Mouse (Mus musculus): Measurements from ENCODE around the gene Ap2a1.
A peak's percentile ranks its signal among the peaks of the same experiment; 100 is the strongest.

Gene Ap2a1

GRCm38 (mm10) chr7:44915314-44915713 is 14.0 kb downstream of the Ap2a1 start:
- no peaks in the 10 kb centered on the region for H3K9me3 ChIP-seq (ENCODE audit: low read length)
- H3K27me3 ChIP-seq (ENCODE audit: insufficient read depth, low read length) = no peaks in the 10 kb centered on the region
- TF ChIP-seq POU5F1 (IDR thresholded peaks at IDR 0.05; ENCODE audit: borderline replicate concordance, low read length) (no peak), CTCF (conservative IDR thresholded peaks at IDR 0.05; ENCODE audit: low read length) (no peak), NANOG (IDR thresholded peaks at IDR 0.05; ENCODE audit: borderline replicate concordance, low read length) (no peak)
- peaks cover 69% of the 10 kb centered on the region for H3K4me1 ChIP-seq (replicated peaks; ENCODE audit: low read depth, low read length)
- peaks cover 82% of the 10 kb centered on the region for H3K36me3 ChIP-seq (ENCODE audit: insufficient read depth, low read length)
- no peak overlapping the region for H3K4me3 ChIP-seq (replicated peaks; ENCODE audit: low read length)

GRCm38 (mm10) chr7:44914396-44914795 is 14.9 kb downstream of the Ap2a1 start:
- no peak overlapping the region for H3K4me3 ChIP-seq (replicated peaks; ENCODE audit: low read length)
- H3K4me1 ChIP-seq (replicated peaks; ENCODE audit: low read depth, low read length) = peaks cover 77% of the 10 kb centered on the region
- H3K9me3 ChIP-seq (ENCODE audit: low read length) = no peaks in the 10 kb centered on the region
- no peaks in the 10 kb centered on the region for H3K27me3 ChIP-seq (ENCODE audit: insufficient read depth, low read length)
- peaks cover 85% of the 10 kb centered on the region for H3K36me3 ChIP-seq (ENCODE audit: insufficient read depth, low read length)
- TF ChIP-seq CTCF (conservative IDR thresholded peaks at IDR 0.05; ENCODE audit: low read length) (no peak), POU5F1 (IDR thresholded peaks at IDR 0.05; ENCODE audit: borderline replicate concordance, low read length) (no peak), NANOG (IDR thresholded peaks at IDR 0.05; ENCODE audit: borderline replicate concordance, low read length) (no peak)

GRCm38 (mm10) chr7:44908706-44909476 is 20.4 kb downstream of the Ap2a1 start:
- TF ChIP-seq NANOG (IDR thresholded peaks at IDR 0.05; ENCODE audit: borderline replicate concordance, low read length) (no peak), CTCF (conservative IDR thresholded peaks at IDR 0.05; ENCODE audit: low read length) (no peak), POU5F1 (IDR thresholded peaks at IDR 0.05; ENCODE audit: borderline replicate concordance, low read length) (no peak)
- H3K27me3 ChIP-seq (ENCODE audit: insufficient read depth, low read length) = no peaks in the 10 kb centered on the region

GRCm38 (mm10) chr7:44905430-44905829 is 23.9 kb downstream of the Ap2a1 start:
- peaks cover 65% of the 10 kb centered on the region for H3K4me1 ChIP-seq (replicated peaks; ENCODE audit: low read depth, low read length)
- TF ChIP-seq NANOG (IDR thresholded peaks at IDR 0.05; ENCODE audit: borderline replicate concordance, low read length) (no peak), POU5F1 (IDR thresholded peaks at IDR 0.05; ENCODE audit: borderline replicate concordance, low read length) (no peak), CTCF (conservative IDR thresholded peaks at IDR 0.05; ENCODE audit: low read length) (no peak)
- no peaks in the 10 kb centered on the region for H3K27me3 ChIP-seq (ENCODE audit: insufficient read depth, low read length)
- H3K36me3 ChIP-seq (ENCODE audit: insufficient read depth, low read length) = peaks cover 98% of the 10 kb centered on the region
- H3K9me3 ChIP-seq (ENCODE audit: low read length) = no peaks in the 10 kb centered on the region
- no peak overlapping the region for H3K4me3 ChIP-seq (replicated peaks; ENCODE audit: low read length)

More at GRCm38 (mm10) chr7:44908706-44909476, 20.4 kb downstream of the Ap2a1 start:
- Histone ChIP-seq H3K9me3 (ENCODE audit: low read length) (no peaks in the 10 kb centered on the region), H3K4me1 (replicated peaks; ENCODE audit: low read depth, low read length) (peaks cover 60% of the 10 kb centered on the region), H3K4me3 (replicated peaks; ENCODE audit: low read length) (no peak overlapping the region), H3K36me3 (ENCODE audit: insufficient read depth, low read length) (peaks cover 100% of the 10 kb centered on the region)

- Histone ChIP-seq H3K27me3 (ENCODE audit: insufficient read depth, low read length) (no peaks in the 10 kb centered on the region), H3K36me3 (ENCODE audit: insufficient read depth, low read length) (peaks cover 81% of the 10 kb centered on the region), H3K4me3 (replicated peaks; ENCODE audit: low read length) (peak overlapping the region; percentile 67), H3K9me3 (ENCODE audit: low read length) (no peaks in the 10 kb centered on the region), H3K4me1 (replicated peaks; ENCODE audit: low read depth, low read length) (peaks cover 78% of the 10 kb centered on the region)
- no peak for TF ChIP-seq NANOG (IDR thresholded peaks at IDR 0.05; ENCODE audit: borderline replicate concordance, low read length)
Observed at GRCm38 (mm10) chr7:44901230-44901722, 28.0 kb downstream of the Ap2a1 start.

GRCm38 (mm10) chr7:44900632-44901031 is 28.7 kb downstream of the Ap2a1 start:
- no peaks in the 10 kb centered on the region for H3K9me3 ChIP-seq (ENCODE audit: low read length)

GRCm38 (mm10) chr7:44898607-44899006 is 30.7 kb downstream of the Ap2a1 start:
- TF ChIP-seq NANOG (IDR thresholded peaks at IDR 0.05; ENCODE audit: borderline replicate concordance, low read length) (no peak), POU5F1 (IDR thresholded peaks at IDR 0.05; ENCODE audit: borderline replicate concordance, low read length) (no peak), CTCF (conservative IDR thresholded peaks at IDR 0.05; ENCODE audit: low read length) (no peak)
- peaks cover 77% of the 10 kb centered on the region for H3K4me1 ChIP-seq (replicated peaks; ENCODE audit: low read depth, low read length)
- no peaks in the 10 kb centered on the region for H3K9me3 ChIP-seq (ENCODE audit: low read length)

More at GRCm38 (mm10) chr7:44900632-44901031, 28.7 kb downstream of the Ap2a1 start:
- Histone ChIP-seq H3K27me3 (ENCODE audit: insufficient read depth, low read length) (no peaks in the 10 kb centered on the region), H3K36me3 (ENCODE audit: insufficient read depth, low read length) (peaks cover 75% of the 10 kb centered on the region), H3K4me1 (replicated peaks; ENCODE audit: low read depth, low read length) (peaks cover 78% of the 10 kb centered on the region), H3K4me3 (replicated peaks; ENCODE audit: low read length) (no peak overlapping the region)
- TF ChIP-seq POU5F1 (IDR thresholded peaks at IDR 0.05; ENCODE audit: borderline replicate concordance, low read length) (no peak), NANOG (IDR thresholded peaks at IDR 0.05; ENCODE audit: borderline replicate concordance, low read length) (no peak), CTCF (conservative IDR thresholded peaks at IDR 0.05; ENCODE audit: low read length) (no peak)

GRCm38 (mm10) chr7:44896499-44896898 is 32.8 kb downstream of the Ap2a1 start:
- TF ChIP-seq NANOG (IDR thresholded peaks at IDR 0.05; ENCODE audit: borderline replicate concordance, low read length) = no peak
- TF ChIP-seq POU5F1 (IDR thresholded peaks at IDR 0.05; ENCODE audit: borderline replicate concordance, low read length) = no peak
- TF ChIP-seq CTCF (conservative IDR thresholded peaks at IDR 0.05; ENCODE audit: low read length) = no peak
- Histone ChIP-seq H3K4me1 (replicated peaks; ENCODE audit: low read depth, low read length) (peaks cover 62% of the 10 kb centered on the region), H3K36me3 (ENCODE audit: insufficient read depth, low read length) (peaks cover 34% of the 10 kb centered on the region), H3K4me3 (replicated peaks; ENCODE audit: low read length) (peak overlapping the region; percentile 85), H3K9me3 (ENCODE audit: low read length) (no peaks in the 10 kb centered on the region), H3K27me3 (ENCODE audit: insufficient read depth, low read length) (no peaks in the 10 kb centered on the region)

More at GRCm38 (mm10) chr7:44898607-44899006, 30.7 kb downstream of the Ap2a1 start:
- H3K36me3 ChIP-seq (ENCODE audit: insufficient read depth, low read length) = peaks cover 55% of the 10 kb centered on the region
- no peaks in the 10 kb centered on the region for H3K27me3 ChIP-seq (ENCODE audit: insufficient read depth, low read length)
- H3K4me3 ChIP-seq (replicated peaks; ENCODE audit: low read length) = peak overlapping the region; percentile 63
